Mouse (Mus musculus) adrenal gland, adult 18-20 months (tissue): ENCODE measurements around the gene Gm21972. TPM values are rescaled to one million over a fixed set of nuclear protein-coding genes. Genes with fewer than 3 reads are reported as not detected.

Source experiments
- DNase-seq, 2 experiments: peaks; one replicate each; pipeline ENCODE4 v3.0.0; 2021 to 2022; ENCODE audit warnings: low spot score in 2 of 2
- total RNA-seq, 2 experiments: library from RNA; stranded (reverse); gene quantifications; 1 replicate in 1 of 2; 2 replicates in 1 of 2; pipeline ENCODE4 v1.2.3; 2021

Gene Gm21972
- total RNA-seq, 2 experiments from 2014 or later: 2.4 to 4.0 TPM

DNA sequence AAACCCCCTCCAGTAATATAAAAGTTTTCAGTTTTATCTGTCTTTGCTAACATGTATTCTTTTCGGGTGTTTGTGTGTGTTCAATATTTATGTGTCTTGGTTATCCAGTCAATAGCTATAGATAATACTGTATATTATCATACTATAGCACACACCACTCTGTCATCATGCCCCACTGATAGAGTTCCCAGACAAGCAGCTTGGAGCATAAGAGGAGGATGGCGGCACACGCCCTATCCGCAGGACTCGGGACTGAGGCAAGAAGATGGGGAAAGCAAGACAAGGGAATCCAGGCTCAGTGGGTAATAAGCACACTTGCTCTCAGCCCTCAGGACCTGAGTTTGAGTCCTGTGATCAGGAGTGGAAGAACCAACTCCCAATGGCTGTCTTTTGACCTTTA, 27.0 kb downstream of the Gm21972 start:
- no peak for DNase-seq

DNA sequence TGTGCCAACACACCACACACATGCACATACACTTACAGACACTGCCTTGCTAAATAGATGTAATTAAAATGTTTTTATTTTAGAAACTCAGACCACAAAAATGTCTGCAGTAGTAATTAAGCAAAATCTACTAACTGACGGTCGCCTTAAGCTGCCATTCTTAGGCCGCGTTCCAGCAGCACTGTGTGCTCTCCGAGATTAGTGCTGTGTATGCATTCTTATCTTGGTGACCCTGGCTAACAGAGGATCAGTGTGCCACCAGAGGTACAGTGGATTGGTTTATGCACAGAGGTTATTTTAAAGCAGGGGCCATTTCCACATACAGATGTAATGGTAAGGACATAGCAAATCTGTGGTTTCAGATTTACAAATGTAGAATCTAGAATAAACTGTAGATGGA, 27.6 kb downstream of the Gm21972 start:
- DNase-seq: no peak

DNA sequence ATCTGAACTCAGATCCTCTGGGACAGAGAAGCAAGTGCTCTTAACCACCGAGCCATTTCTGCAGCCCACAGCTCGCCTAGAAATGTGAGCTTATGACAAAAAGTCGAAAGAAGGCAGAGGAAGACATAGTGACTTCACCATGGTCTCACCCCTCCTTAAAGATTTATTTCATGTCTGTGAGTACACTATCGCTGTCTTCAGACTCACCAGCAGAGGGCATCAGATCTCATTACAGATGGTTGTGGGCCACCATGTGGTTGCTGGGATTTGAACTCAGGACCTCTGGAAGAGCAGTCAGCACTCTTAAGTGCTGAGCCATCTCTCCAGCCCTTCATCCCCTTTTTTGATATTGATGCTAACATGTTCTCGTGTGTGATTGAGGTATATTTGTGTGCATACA, 41.2 kb downstream of the Gm21972 start:
- DNase-seq: no peak

DNA sequence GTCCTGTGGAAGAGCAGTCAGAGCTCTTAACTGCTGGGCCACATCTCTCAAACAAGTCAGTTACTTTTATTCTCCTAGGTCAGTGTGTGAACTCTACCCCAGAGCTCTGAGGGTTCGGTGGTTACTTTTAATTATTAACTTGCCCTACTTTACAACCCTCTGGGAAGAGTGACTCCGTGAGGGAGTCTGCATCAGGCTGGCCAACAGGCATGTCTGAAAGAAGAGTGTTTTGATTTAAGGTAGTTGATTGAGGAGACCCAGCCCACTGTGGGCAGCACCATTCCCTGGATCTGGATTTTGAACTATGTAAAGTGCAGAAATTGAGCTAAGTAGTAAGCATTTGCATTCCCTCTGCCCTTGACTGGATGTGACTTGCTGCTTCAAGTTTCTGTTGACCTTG, 42.6 kb downstream of the Gm21972 start:
- no peak for DNase-seq

DNA sequence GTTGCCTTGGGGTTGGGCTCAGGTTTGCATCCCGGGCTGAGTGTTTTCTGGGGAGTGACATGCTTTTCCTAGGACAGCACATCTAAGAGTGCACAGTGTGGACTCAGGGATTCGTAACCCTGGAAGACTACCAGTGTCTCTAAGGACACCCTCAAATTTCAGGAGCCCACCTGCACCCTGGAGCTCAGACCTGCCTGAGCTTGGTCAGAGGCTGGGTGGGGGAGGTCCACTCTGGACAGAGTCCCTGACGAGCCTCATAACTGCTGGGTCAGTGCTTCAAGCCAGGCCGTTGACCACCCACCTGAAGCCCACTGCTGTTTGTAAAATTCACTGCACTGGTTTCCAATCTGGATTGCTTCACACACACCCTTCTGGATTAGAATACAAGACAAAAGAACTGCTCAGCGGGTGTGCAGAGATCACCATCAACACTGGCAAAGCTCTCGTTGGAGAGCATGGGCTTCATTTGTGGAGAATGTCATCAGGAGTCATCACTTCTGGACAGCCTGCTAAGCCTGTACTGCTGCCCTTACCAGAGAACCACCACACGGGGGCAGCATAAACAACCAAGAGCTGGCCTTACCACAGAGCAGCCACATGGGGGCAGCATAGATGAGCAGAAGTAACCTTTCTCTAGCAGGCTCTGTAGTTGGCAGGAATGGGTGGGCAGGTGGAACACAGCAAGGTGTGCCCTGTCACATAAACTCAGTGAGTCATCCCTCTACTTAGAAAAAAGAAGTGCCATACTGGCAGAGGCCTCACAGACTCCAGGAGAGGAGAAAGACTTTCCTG, 45.2 kb downstream of the Gm21972 start:
- peak; percentile 75 to 78 for DNase-seq

DNA sequence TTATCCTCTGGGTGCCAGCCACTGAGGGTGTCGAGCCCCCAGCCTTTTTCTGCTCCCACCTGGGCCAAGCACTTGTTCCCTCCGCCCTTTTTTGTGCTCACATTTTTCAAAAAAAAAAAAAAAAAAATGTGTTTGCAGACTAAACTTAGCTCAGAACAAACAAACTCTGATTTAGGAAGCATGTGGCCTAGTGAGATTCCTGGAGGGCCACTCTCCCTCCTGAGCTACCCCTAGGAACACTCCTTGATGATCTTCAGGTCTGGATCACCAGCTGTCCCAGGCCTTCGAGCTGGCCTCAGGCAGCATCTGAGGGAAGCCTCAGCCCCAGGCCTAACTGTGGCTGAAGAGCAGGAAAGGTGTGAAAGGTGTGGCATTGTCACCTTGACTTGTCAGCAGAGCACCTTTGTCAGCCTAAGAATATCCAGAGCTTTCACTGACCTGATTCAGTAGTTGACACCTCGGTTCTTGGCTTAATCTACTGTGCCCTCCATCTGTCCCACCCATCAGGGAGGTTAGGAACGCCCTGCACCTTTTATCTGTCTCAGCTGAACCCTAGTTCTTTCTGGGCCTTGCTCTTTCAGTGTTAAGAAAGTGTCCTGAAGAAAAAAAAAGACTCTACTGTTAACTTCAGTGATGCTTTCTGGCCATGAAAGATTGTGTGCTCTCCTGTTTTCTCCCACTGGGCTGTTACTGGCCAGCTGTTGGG, 48.7 kb downstream of the Gm21972 start:
- DNase-seq: no peak

DNA sequence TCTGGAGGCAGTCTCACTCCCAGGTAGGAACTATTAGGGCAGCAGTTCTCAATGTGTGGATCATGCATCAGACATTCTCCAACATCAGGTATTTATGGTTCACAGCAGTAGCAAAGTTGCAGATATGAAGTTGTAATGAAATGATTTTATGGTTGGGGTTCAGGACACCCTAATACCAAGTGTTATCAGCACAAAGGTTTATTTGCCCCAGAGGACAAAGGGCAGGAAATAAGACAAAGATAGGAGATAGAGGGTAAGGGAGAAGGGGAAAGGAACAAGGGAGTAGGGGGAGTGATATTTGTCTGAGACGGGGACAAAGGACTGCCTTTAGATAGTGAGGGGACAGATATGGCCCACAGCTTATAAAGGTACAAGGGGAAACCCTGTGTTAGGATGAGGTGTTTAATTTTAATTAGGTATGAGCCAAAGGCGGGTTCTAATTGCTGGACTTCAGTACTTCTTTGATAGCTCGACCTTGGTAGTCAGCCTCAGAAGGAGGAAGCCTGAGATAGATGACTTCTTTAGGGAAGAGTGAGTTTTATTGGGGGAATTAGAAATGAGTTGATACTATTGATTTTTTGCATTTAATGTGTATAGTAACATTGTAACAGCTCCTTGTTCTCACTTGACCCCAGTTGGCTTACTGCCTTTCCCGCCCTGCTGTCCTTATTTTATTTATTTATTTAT, 50.3 kb downstream of the Gm21972 start:
- no peak for DNase-seq

DNA sequence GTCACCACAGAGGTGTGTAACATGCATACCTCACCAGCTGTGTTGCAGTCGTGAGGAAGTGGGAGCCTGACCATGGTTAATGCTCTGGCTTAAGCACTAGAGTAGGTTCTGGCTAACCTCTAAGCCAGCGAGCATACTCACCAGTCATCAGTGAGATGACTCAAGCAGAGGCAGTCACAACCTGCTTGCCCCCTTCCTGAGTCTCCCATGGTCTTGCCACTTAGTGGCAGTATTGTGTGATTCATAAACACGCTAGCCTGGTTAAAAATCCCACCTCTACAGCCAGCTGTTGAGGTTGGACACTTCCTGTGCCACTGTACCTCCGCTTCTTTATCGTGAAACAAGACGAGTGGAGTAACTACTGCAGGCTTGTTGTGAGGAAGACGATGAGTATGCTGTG, 53.3 kb downstream of the Gm21972 start:
- DNase-seq: no peak

DNA sequence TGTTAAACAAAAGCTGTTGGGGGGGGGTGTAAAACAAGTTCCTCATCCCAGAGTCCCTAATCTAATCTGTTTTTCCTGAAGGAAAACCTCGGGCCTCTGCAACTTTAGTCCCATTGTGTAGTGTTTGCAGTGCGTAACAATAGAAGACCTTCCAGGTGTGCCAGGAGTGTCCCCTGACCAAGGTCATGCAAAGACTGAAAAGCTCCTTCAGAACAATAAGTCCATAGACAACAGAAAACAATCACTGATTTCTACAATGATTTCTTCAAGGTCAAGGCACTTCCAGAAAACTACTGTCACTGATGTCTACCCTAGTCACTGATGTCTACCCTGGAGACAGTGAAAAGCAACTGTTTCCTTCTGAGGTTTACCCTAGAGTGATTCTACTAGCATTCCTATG, 54.4 kb downstream of the Gm21972 start:
- no peak for DNase-seq

DNA sequence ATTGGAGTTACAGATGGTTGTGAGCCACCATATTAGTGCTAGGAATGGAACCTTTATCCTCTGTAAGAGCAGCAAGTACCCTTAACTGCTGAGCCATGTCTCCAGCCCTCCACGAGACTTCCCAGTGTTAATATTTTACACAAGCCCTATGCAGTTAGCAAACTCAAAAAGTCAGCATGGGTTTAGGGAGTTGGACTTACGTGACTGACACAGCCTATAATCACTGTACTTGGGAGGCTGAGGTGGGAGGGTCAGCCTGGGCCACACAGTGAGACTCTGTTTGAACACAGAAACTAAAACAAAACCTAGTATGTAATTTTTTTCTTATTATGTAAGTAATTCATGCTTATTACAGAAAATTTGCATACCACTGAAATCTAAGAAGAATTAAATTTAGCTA, 54.8 kb downstream of the Gm21972 start:
- DNase-seq: no peak

DNA sequence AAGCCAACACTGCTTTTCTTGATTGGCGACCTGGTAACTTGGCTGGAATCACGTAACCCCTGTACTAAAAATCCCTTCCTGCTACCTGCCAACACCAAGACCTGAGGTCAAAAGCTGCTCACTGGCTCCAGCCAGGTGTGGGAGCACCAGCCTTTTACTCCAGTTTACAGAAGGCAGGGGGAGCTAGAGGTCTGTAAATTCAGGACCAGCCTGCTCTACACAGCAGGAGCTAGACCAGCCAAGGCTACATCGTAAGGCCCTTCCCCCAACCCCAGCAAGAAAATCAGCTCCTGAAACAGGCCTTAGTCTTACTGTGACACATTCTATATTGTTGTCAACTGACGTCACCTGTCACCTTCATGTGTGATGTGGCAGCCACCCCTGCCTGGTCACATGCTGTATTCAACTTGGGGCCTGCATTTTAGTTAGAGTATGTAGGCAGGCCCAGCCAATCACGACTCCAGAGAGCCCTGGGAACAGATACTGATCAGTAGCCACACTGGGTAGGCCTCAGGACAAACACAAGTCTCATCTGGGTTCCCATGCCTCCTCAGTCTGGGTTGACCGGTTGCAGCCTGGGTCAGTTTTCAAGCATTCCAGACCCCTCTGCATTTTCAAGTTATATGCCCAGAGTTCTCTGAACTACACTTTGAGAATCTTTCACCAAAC, 55.7 kb downstream of the Gm21972 start:
- no peak for DNase-seq

DNA sequence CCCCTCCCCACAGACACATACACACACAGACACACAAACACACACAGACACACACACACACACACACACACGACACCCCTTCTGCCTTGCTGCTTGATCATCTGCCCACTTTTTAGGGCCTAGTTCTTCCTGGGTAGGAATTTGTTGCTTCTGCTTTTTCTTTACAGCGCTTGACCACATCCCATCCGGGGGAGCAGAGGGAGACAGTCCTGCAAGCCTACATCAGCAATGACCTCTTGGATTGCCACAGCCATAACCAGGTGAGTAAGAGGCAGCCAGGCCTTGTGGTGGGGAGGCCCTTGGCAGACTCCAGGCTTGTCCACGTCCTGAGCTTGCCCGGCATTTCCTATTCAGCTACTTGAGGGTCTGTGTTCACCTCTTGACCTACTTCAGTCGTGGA, 57.4 kb downstream of the Gm21972 start:
- DNase-seq: no peak

DNA sequence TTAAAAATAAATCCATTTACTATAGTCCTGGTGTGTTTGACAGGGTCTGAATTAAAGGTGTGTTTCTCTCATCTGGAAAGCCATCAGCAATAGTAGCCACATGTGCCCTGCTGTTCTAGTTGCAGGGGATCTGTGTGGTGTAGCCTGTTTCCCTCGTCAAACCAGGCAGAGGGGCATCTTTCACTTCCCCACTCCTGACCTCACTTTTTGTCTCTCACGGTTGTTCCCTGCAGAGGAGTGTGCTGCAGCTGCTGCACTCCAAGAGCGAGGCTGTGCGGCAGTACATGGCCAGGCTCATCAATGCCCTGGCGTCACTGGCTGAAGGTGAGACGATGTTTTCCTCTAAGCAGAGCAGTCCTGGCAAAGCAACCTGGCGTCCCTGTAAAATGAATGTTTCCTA, 60.6 kb downstream of the Gm21972 start:
- no peak for DNase-seq

DNA sequence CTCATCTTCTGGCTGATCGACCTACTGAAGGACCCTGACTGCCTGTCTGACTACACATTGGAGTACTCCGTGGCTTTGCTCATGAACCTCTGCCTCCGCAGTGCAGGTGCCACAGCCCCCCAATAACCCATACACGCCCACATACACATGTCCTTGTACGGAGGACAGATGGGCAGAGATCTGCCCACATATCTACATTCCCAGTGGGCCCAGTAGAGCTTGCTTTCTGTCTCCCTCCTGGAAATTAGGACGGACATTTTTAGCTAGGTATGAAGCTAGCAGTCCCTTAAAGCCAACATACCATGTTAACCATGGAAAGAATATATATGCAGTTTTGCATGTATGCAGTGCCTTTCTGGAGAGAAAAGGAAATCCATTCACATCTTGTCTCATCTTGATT, 64.8 kb downstream of the Gm21972 start:
- no peak for DNase-seq

DNA sequence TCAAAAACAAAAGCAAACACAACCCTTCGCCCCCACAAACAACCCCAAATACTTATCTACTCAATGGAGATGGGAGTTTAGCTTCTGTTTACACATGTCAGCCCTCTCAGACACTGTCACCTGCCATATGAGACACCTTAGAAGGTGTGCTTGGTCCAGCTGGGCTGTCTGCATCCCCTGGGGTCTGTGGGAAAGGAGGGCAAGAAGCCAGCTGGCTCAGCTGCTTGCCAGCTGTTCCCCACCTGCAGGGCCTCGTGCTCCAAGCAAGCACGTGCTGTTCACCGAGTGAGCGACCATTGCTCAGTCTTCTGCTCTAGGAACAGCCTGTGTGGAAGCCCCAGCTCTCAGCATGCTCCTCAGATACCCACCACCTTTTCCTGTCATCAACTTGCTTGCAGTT, 65.6 kb downstream of the Gm21972 start:
- no peak for DNase-seq

DNA sequence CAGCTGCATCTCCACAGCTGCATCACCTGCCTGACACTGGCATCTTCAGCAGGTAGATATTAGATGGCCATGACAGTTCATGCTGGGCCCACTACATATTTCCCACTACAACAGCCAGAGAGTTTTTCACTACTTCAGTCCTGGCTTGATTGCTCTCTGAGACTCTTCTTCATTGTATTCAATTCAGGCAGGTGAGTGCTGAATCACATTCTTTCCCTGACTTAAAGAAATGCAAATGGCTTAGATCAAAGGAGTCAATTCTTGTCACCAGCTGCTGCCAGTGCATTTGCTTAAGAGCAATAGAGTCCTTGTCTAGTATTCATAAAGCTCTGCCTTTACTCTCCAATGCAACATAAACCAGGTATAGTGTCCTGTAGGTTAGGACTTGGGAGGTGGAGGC, 67.9 kb downstream of the Gm21972 start:
- DNase-seq: no peak

DNA sequence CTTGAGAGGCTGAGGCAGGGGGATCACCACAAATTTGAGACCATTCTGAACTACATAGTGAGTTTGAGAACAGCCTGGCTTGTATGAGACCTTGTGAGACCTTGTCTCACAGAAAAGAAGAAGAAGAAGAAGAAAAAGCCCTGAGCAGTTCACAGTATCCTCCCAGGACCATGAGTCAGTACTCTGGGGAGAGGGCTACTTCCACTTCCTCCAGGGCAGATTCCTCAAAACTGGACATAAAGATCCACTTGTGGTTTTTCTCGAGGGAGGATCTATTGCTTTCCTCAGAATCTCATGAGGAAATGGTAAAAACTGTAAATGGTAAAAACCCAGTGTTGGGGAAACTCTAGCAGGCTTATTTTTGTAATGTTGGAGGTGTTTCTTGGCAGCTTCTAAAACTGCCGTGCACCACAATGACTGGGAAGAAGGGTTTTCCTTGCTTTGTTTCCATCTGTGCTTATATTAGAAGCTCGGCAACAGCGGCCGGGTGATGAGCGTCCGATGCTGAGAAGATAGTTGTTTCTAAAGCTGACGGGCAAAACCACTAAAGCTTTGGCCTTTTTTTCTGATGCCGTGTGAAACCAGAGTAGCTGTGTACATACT, 69.3 kb downstream of the Gm21972 start:
- no peak for DNase-seq

DNA sequence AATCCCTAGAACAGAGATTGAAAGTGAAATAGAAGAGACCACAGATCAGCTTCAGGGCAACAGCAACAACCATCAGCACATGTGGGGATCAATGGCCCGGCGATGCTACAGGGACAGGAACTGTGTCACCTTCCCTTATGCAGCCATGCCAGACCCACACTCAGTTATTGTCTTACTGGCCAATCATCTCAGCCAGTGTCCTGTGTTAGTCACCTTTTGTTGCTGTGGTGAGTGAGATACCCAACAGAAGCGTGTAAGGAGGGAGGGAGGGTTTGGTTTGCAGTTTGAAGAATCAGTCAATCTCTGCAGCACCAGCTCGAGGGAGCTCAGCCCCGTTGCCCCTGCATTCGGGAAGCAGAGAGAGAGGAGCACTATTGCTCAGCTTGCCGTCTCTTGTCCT, 77.2 kb downstream of the Gm21972 start:
- no peak for DNase-seq

DNA sequence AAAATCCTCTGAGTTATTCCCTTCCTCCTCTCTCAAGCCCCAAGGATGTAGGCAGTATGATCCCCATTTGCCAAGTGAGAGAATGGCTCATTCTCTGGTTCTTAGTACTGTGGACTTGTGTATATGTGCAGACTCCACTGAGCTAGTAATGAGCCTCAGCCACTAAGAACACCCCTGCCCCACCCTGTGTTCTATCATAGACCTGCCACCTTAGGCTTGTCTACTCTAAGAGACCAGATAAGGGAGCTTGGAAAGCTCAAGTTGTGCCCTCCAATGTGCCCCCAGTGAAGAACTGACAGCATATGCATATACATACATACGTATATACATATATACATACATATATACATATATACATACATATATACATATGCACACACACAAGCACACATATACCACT, 78.1 kb downstream of the Gm21972 start:
- DNase-seq: no peak
